Mouse (Mus musculus) hindbrain, embryonic 13.5 days (tissue): ENCODE data around the gene Usp49. TPM values are rescaled to one million over a fixed set of nuclear protein-coding genes. Genes with fewer than 3 reads are reported as not detected.

ENCODE experiments used
- ATAC-seq: fragments of 200-750 bp; cut with Nextera tagmentation; 2 replicates; pipeline ENCODE4 v1.8.0; 2017; ENCODE audit warnings: moderate TSS enrichment; ENCODE audit not compliant: low FRiP score
- H3K27ac ChIP-seq: fragments of 300-500 bp; sonication (generic); 2 replicates; pipeline ENCODE4 v1.5.1; 2015; ENCODE audit warnings: inconsistent platforms, mild to moderate bottlenecking, moderate library complexity
- H3K27me3 ChIP-seq: fragments of 300-500 bp; sonication (generic); 2 replicates; pipeline ENCODE4 v1.6.1; 2015; ENCODE audit warnings: mild to moderate bottlenecking, inconsistent platforms
- H3K36me3 ChIP-seq: fragments of 300-500 bp; sonication (generic); 2 replicates; pipeline ENCODE4 v1.6.1; 2015; ENCODE audit warnings: mild to moderate bottlenecking, inconsistent platforms
- H3K4me1 ChIP-seq: fragments of 300-500 bp; sonication (generic); replicated peaks from 2 replicates; pipeline ENCODE4 v1.6.1; 2015; ENCODE audit warnings: inconsistent platforms
- H3K4me2 ChIP-seq: fragments of 300-500 bp; sonication (generic); 2 replicates; pipeline ENCODE4 v1.6.1; 2015; ENCODE audit warnings: inconsistent platforms, mild to moderate bottlenecking, moderate library complexity
- H3K4me3 ChIP-seq: fragments of 300-500 bp; sonication (generic); 2 replicates; pipeline ENCODE4 v1.5.1; 2015; ENCODE audit warnings: mild to moderate bottlenecking, inconsistent platforms
- H3K9ac ChIP-seq: fragments of 300-500 bp; sonication (generic); 2 replicates; pipeline ENCODE4 v1.6.1; 2015; ENCODE audit warnings: mild to moderate bottlenecking, inconsistent platforms
- H3K9me3 ChIP-seq: fragments of 300-500 bp; sonication (generic); 2 replicates; pipeline ENCODE4 v1.6.1; 2016; ENCODE audit warnings: inconsistent platforms
- whole genome bisulfite sequencing: fragments of 180-500 bp; shearing (Covaris S2); methylation state at CpG from one replicate; pipeline ENCODE4 v1.1.7; 2015; 5-methylcytosine and 5-hydroxymethylcytosine counted together
- polyA plus RNA-seq: library from polyadenylated mRNA; unstranded; fragments of >200 nt; fragmentation: Nextera tagmentation; extraction: Ambion mirVana; gene quantifications from 2 replicates; pipeline ENCODE4 v1.2.1, GENCODE M21; 2015

The Usp49 gene
- polyA plus RNA-seq, 1 experiment from 2014 or later: 8.6 TPM

DNA sequence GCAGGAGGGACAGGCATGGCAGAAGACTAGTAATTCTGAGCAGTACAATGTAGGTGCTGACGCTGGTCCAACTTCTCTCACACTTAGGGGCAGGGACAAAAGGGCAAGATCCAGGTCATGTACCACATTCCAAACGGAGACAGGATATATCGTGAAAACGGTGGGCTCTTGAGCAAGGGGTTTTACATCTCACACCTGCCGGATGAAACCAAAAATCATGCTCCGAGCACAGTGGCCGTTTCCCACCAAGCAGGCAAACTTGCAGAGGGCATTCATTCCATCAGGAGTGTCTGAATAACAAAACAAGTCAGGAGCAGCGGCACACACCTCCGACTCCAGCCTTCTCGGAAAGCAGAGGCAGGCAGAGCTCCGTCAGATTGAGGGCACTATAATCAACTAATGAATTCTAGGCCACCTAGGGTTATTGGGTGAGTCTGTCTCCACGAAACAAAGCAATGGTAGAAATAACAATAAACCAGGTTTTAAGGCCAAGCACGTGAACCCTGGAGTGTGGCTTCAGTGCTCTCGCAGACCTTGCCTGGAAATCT lies 105.1 kb downstream of the Usp49 start:
- no peak for ATAC-seq
- no peak overlapping the region for H3K9ac ChIP-seq
- peaks cover 43% of the 10 kb centered on the region for H3K27me3 ChIP-seq
- no peaks in the 10 kb centered on the region for H3K36me3 ChIP-seq
- WGBS: 74% methylated on average over 14 of the region's 14 CpGs
- no peak overlapping the region for H3K4me3 ChIP-seq
- no peaks in the 10 kb centered on the region for H3K9me3 ChIP-seq
- H3K4me2 ChIP-seq: no peak overlapping the region
- no peak overlapping the region for H3K27ac ChIP-seq
- peaks cover 28% of the 10 kb centered on the region for H3K4me1 ChIP-seq

Other genes with a start within 250 kb of the Usp49 start
- gene Guca1b, start 245.3 kb upstream of the Usp49 start, polyA plus RNA-seq: 0.83 and 0.84 TPM in 2 replicates
- 0.61 and 0.65 TPM in 2 replicates for gene Guca1a, start 230.1 kb upstream of the Usp49 start, polyA plus RNA-seq
- gene AI661453, start 194.1 kb upstream of the Usp49 start, polyA plus RNA-seq: 0.22 and 0.34 TPM in 2 replicates
- 0.34 and 0.79 TPM in 2 replicates for gene 1700001C19Rik, start 193.3 kb upstream of the Usp49 start, polyA plus RNA-seq
- gene Taf8, start 128.4 kb upstream of the Usp49 start, polyA plus RNA-seq: 23.4 and 23.5 TPM in 2 replicates
- 74.3 and 75.2 TPM in 2 replicates for gene Ccnd3, start 125.6 kb upstream of the Usp49 start, polyA plus RNA-seq
- gene Bysl, start 19.2 kb upstream of the Usp49 start, polyA plus RNA-seq: 33.9 and 34.2 TPM in 2 replicates
- 42.5 and 44.8 TPM in 2 replicates for gene Med20, start 19.1 kb upstream of the Usp49 start, polyA plus RNA-seq
- gene Gm20517, start 19.1 kb upstream of the Usp49 start, polyA plus RNA-seq: 2.1 and 2.7 TPM in 2 replicates
- 289 and 295 TPM in 2 replicates for gene Tomm6, start 57.7 kb downstream of the Usp49 start, polyA plus RNA-seq
- gene Frs3, start 58.3 kb downstream of the Usp49 start, polyA plus RNA-seq: 28.6 and 32.9 TPM in 2 replicates
- gene Gm21981, start 63.8 kb downstream of the Usp49 start, polyA plus RNA-seq: 0.52 and 0.71 TPM in 2 replicates
- gene Prickle4, start 64.0 kb downstream of the Usp49 start, polyA plus RNA-seq: 0.43 and 0.52 TPM in 2 replicates
- gene Pgc, start 96.2 kb downstream of the Usp49 start, polyA plus RNA-seq: not detected in 2 replicates
- 2.8 and 3.3 TPM in 2 replicates for gene Tfeb, start 106.3 kb downstream of the Usp49 start, polyA plus RNA-seq
- gene Mdfi, start 204.0 kb downstream of the Usp49 start, polyA plus RNA-seq: 2.9 and 3.7 TPM in 2 replicates